Mouse (Mus musculus) myocyte (in vitro differentiated cells): ENCODE results near the gene Slc13a2.

Experiments
- CEBPB ChIP-seq: IDR thresholded peaks from 2 replicates; pipeline ENCODE4 v1.6.1; 2011; ENCODE audit warnings: mild to moderate bottlenecking, moderate library complexity; ENCODE audit not compliant: poor library complexity, insufficient read depth, severe bottlenecking
- MAX ChIP-seq: IDR thresholded peaks from one replicate; pipeline ENCODE4 v1.6.1; 2011; ENCODE audit warnings: low read depth, mild to moderate bottlenecking, control low read depth
- POLR2A ChIP-seq: IDR thresholded peaks from one replicate; pipeline ENCODE4 v1.6.1; 2011; ENCODE audit warnings: low read depth, mild to moderate bottlenecking, control low read depth, moderate library complexity; ENCODE audit not compliant: insufficient read length
- POLR2AphosphoS2 ChIP-seq: IDR thresholded peaks from one replicate; pipeline ENCODE4 v1.6.1; 2011; ENCODE audit warnings: low read depth, control low read depth; ENCODE audit not compliant: insufficient read length
- REST ChIP-seq: IDR thresholded peaks from one replicate; pipeline ENCODE4 v1.6.1; 2011; ENCODE audit warnings: mild to moderate bottlenecking, control low read depth, moderate library complexity; ENCODE audit not compliant: insufficient read depth, insufficient read length

DNA sequence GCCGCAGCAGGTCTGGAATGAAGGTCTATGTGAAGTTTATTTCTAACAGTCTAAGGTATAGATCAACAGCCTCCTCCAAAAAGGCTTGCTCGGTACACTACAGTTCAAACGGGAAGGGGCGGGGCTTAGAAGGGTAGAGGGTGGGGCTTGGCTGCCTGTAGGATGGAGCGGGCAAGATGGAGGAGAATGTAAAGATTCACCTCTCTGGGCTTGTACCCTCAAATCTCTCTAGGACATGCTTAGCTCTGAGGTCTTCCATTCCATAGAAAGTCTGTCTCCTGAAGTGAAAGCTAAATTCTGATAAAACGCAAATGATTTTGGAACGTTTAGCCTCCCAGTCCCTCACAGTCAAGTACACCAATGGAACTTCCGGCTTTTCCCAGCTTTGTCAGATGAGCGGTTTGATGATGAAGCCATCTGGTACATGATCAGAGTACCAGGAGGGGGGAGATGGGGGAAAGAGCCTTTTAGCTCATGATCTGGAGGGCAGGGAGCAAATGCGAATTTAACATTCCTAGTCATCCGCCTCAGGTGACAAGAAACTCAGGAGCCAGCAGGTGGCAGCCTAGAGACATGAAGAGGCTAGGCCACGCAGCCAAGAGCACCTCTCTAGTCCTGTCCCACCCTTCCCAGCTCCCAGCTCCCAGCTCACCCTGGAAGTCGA, 61.8 kb downstream of the Slc13a2 start:
- TF ChIP-seq POLR2AphosphoS2 = no peak
- TF ChIP-seq POLR2A = no peak
- TF ChIP-seq CEBPB = no peak
- no peak for TF ChIP-seq REST
- TF ChIP-seq MAX = no peak
